Mouse (Mus musculus): ENCODE results near the gene Miga1. TPM values are rescaled to one million over a fixed set of nuclear protein-coding genes. Genes with fewer than 3 reads are reported as not detected.
A peak's percentile ranks its signal among the peaks of the same experiment; 100 is the strongest.

Gene Miga1
- polyA plus RNA-seq, 1 experiment from 2014 or later, result 15.7 TPM

DNA sequence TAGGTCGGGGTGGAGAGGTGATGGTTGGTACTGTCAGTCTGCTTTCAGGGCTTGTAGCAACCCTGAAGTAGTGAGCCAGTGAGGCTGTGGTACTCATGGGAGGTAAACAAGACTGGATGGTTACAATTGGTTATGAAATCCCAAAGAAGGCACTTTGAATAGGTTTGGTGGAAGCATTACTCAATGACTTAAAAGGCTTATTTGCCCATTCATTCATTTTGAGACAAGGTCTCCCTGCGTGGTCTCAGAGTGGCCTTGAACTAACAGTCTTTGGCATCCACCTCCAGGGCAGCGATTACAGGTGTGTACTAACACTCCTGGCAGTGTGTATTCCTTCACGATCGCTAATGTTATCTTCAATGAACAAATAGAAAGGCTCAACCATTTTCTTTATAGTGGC lies 10.8 kb upstream of the Miga1 start:
- H3K36me3 ChIP-seq (ENCODE audit: control insufficient read depth, insufficient read depth, low read length), result no peaks in the 10 kb centered on the region
- H3K9me3 ChIP-seq (ENCODE audit: control insufficient read depth, low read length), result no peaks in the 10 kb centered on the region
- ATAC-seq (ENCODE audit: low read depth), result no peak
- WGBS, result 65% methylated on average over 5 of the region's 5 CpGs
- H3K9ac ChIP-seq (ENCODE audit: low read length), result no peak overlapping the region
- peaks cover 14% of the 10 kb centered on the region for H3K4me1 ChIP-seq (replicated peaks; ENCODE audit: control insufficient read depth, insufficient read depth, low read length)
- H3K27ac ChIP-seq (ENCODE audit: low read length), result no peak overlapping the region
- no peak overlapping the region for H3K4me2 ChIP-seq (ENCODE audit: low read depth, low read length)
- no peaks in the 10 kb centered on the region for H3K27me3 ChIP-seq (ENCODE audit: control insufficient read depth, insufficient read depth, low read depth, low read length)
- H3K4me3 ChIP-seq (ENCODE audit: low read length), result no peak overlapping the region

DNA sequence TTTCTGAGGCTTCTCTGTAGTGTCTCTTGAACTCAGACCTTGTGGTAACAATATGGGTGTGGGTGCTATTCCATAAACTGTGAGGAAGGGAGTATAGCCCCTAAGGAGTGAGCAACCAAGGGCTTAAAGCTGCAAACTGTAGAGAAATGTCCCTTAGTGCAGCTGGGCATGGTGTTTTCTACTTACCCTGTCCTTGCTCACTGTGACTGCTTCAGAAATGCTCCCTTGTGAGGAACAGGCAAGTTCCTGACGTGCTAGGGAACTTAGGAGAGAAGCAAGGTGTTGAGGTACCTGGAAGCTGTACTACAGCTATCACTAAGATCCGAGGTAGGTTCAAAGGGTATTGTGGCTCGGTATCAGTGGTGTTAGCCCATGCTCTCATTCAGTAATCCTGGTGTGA lies 10.2 kb upstream of the Miga1 start:
- no peak overlapping the region for H3K4me3 ChIP-seq (ENCODE audit: low read length)
- H3K4me2 ChIP-seq (ENCODE audit: low read depth, low read length), result no peak overlapping the region
- H3K36me3 ChIP-seq (ENCODE audit: control insufficient read depth, insufficient read depth, low read length), result no peaks in the 10 kb centered on the region
- WGBS, result 68% methylated on average over 3 of the region's 3 CpGs
- peaks cover 14% of the 10 kb centered on the region for H3K4me1 ChIP-seq (replicated peaks; ENCODE audit: control insufficient read depth, insufficient read depth, low read length)
- H3K27me3 ChIP-seq (ENCODE audit: control insufficient read depth, insufficient read depth, low read depth, low read length), result no peaks in the 10 kb centered on the region
- no peak for ATAC-seq (ENCODE audit: low read depth)
- H3K9me3 ChIP-seq (ENCODE audit: control insufficient read depth, low read length), result no peaks in the 10 kb centered on the region
- no peak overlapping the region for H3K9ac ChIP-seq (ENCODE audit: low read length)
- no peak overlapping the region for H3K27ac ChIP-seq (ENCODE audit: low read length)

DNA sequence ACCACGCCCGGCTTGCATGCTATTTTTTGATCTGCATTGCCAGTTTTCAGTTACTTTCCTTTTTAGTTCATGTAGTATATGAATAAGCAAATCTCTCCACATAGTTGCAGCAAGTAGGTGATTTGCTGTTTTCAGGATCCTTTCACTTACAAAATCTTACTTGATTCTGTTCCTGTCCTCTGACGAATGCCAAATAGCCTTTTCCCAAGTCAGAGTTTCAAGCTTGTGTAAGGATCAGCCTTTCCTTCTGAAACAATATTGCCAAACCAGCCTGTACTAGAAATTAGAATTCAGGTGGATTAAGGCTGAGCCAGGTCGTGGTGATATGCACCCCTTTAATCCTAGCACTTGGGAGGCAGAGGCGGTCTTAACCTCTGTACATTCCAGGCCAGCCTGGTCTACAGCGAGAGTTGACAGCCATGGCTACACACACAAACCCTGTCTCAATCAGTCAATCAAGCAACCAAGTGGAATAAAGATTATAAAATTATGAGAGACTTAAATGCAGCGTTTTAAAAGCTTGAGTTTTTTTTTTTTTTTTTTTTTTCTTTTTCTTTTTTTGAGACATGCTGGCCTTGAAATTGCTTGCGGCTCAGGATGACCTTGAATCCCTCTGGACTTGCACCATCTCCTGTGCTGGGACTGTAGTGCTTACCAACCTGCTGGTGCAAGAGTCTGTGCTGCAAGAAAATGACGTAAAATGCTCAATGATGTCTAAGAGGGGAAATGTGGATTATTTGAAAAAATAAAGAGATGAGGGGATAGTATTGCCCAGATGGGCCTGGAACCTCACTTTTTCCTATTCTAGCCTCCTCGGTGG lies 8.0 kb upstream of the Miga1 start:
- ATAC-seq (ENCODE audit: low read depth), result no peak
- no peaks in the 10 kb centered on the region for H3K27me3 ChIP-seq (ENCODE audit: control insufficient read depth, insufficient read depth, low read depth, low read length)
- no peaks in the 10 kb centered on the region for H3K9me3 ChIP-seq (ENCODE audit: control insufficient read depth, low read length)
- H3K4me2 ChIP-seq (ENCODE audit: low read depth, low read length), result no peak overlapping the region
- H3K27ac ChIP-seq (ENCODE audit: low read length), result no peak overlapping the region
- H3K9ac ChIP-seq (ENCODE audit: low read length), result no peak overlapping the region
- no peak overlapping the region for H3K4me3 ChIP-seq (ENCODE audit: low read length)
- peaks cover 14% of the 10 kb centered on the region for H3K4me1 ChIP-seq (replicated peaks; ENCODE audit: control insufficient read depth, insufficient read depth, low read length)
- H3K36me3 ChIP-seq (ENCODE audit: control insufficient read depth, insufficient read depth, low read length), result no peaks in the 10 kb centered on the region
- WGBS, result 84% methylated on average over 10 of the region's 10 CpGs

DNA sequence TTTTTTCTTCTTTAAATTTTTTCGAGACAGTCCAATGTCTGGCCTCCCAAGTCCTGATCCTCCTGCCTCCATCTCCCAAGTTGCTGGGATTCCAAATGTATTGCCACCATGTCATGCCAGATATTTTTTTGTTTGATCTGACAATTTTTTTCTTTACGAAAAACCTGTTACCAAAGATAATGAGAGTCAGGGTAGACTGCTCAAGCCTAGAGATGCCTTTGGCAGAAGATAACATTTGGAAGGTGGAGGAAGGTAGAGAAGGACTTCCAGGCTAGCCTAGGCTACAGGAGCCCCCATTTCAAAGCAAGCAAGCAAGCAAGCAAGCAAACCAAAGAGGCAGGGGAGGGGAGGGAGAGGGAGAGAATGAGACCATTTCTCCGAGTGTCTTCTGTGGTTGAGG lies 7.0 kb upstream of the Miga1 start:
- Histone ChIP-seq H3K27ac (ENCODE audit: low read length) (no peak overlapping the region), H3K9ac (ENCODE audit: low read length) (peak overlapping the region; percentile 86), H3K4me2 (ENCODE audit: low read depth, low read length) (peak overlapping the region; percentile 65), H3K9me3 (ENCODE audit: control insufficient read depth, low read length) (no peaks in the 10 kb centered on the region), H3K27me3 (ENCODE audit: control insufficient read depth, insufficient read depth, low read depth, low read length) (no peaks in the 10 kb centered on the region), H3K4me1 (replicated peaks; ENCODE audit: control insufficient read depth, insufficient read depth, low read length) (peaks cover 14% of the 10 kb centered on the region), H3K36me3 (ENCODE audit: control insufficient read depth, insufficient read depth, low read length) (no peaks in the 10 kb centered on the region), H3K4me3 (ENCODE audit: low read length) (peak overlapping the region; percentile 81)
- ATAC-seq (ENCODE audit: low read depth), result no peak
- 31% methylated on average over 3 of the region's 3 CpGs for WGBS

DNA sequence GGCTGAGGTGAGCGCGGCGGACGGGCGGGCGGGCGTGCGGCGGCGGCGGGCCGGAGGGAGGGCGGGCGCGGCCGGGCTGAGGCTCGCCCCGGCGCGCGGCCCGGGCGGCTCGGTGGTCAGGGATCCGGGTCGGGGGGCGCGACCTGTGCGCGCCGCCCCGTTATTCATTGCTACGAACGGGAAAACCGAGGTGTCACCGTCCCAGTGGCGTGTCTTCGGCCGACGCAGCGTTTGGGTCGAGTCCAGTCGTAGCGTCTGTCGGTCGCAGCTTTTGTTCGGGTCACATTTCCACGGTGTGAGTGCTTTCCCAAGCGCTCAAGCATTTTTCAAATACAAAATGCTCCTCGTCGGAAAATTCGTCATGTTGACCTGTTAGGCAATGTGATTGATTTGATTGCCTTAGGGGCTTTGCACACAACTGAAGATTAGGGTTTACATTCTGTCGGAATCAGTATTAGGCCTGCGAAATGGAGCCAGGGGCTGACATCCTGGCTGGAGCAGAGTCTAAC lies 6.5 kb upstream of the Miga1 start:
- Histone ChIP-seq H3K27ac (ENCODE audit: low read length) (peak overlapping the region; percentile 74), H3K9ac (ENCODE audit: low read length) (peak overlapping the region; percentile 86), H3K4me1 (replicated peaks; ENCODE audit: control insufficient read depth, insufficient read depth, low read length) (peaks cover 14% of the 10 kb centered on the region), H3K36me3 (ENCODE audit: control insufficient read depth, insufficient read depth, low read length) (no peaks in the 10 kb centered on the region), H3K27me3 (ENCODE audit: control insufficient read depth, insufficient read depth, low read depth, low read length) (no peaks in the 10 kb centered on the region), H3K4me3 (ENCODE audit: low read length) (peak overlapping the region; percentile 81), H3K9me3 (ENCODE audit: control insufficient read depth, low read length) (no peaks in the 10 kb centered on the region), H3K4me2 (ENCODE audit: low read depth, low read length) (peak overlapping the region; percentile 65)
- under 1% methylated on average over 38 of the region's 54 CpGs for WGBS
- peak; percentile 63; the same call in 1 of the 2 replicates for ATAC-seq (ENCODE audit: low read depth)

DNA sequence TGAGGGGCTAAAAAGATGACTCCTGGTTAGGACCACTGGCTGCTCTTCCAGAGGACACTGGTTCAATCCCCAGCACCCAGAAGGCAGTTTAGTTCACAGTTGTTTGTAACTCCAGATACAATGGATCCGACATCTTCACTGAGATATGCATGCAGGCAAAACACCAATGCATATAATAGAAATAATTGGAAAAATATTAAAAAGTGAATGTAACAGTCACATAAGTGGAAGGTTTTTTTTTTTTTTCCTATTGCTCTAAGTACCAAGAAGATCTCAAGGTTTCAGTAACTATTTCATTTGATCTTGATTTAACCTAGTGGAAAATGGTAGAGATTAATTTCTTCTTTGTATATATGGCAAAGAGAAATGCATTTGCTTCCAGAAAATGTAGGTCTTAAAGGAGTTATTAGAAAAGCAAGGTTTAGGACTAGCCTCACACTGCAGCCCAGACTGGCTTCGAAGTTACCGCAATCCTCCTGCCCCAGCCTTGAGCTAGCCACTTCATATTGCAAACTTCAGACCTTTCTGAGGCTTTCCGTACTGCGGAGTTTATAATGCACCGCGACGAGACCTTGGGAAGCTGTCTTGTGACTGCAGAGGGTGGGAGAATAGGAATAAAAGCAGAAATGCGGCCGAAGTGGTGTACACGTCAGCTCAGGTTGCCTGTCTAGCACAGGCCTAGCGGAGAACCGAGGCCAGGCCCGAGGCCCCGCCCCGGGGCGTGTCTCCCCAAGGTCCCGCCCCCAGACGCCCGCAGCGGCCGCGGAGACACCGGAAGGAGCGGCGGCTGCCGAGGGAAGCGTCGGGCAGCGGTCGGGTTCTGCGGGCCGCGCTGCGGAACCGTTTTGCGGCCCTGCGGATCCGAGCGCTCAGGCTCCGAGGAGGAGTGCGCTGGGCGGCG lies 5.8 kb upstream of the Miga1 start, which contains the start of gene Usp33:
TSS of gene Usp33 (plus strand) at position 747 of the 901 bp plus-strand sequence.
- H3K4me2 ChIP-seq (ENCODE audit: low read depth, low read length), result peak within 1 kb of the TSS; percentile 65
- WGBS, result 7% methylated on average over 40 of the region's 44 CpGs

DNA sequence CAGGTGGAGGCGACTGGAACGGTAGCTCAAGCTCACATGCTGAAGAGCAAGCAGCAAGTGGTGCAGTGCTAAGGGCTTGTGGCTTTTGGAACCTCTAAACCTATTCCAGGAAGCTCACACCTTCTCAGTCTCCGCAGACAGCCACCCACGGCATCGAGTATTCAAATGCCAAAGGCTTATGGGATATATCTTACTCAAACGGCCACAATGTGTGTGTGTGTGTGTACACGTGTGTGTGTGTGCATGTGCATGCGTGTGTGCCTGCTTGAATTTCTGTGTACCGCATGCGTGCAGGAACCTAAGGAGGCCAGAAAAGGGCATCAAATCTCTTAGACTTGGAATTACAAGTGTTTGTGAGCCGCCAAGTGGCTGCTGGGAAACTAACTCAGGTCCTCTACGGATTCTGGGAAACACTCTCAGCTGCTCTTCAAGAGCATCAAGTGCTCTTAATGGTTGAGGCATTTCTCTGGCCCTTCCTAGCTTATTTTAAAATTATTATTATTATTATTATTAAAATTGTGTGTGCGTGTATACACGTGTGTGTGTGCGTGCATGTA lies 2.8 kb upstream of the Miga1 start:
- no peaks in the 10 kb centered on the region for H3K27me3 ChIP-seq (ENCODE audit: control insufficient read depth, insufficient read depth, low read depth, low read length)
- H3K4me3 ChIP-seq (ENCODE audit: low read length), result no peak overlapping the region
- H3K36me3 ChIP-seq (ENCODE audit: control insufficient read depth, insufficient read depth, low read length), result no peaks in the 10 kb centered on the region
- no peak overlapping the region for H3K9ac ChIP-seq (ENCODE audit: low read length)
- H3K9me3 ChIP-seq (ENCODE audit: control insufficient read depth, low read length), result no peaks in the 10 kb centered on the region
- no peak for ATAC-seq (ENCODE audit: low read depth)
- H3K4me2 ChIP-seq (ENCODE audit: low read depth, low read length), result no peak overlapping the region
- peaks cover 8% of the 10 kb centered on the region for H3K4me1 ChIP-seq (replicated peaks; ENCODE audit: control insufficient read depth, insufficient read depth, low read length)
- H3K27ac ChIP-seq (ENCODE audit: low read length), result peak overlapping the region; percentile 50
- 66% methylated on average over 15 of the region's 15 CpGs for WGBS

More for the DNA sequence above, 5.8 kb upstream of the Miga1 start, which contains the start of gene Usp33:
- H3K4me1 ChIP-seq (replicated peaks; ENCODE audit: control insufficient read depth, insufficient read depth, low read length), result peaks cover 14% of the 10 kb centered on the region
- peak within 1 kb of the TSS; percentile 86 for H3K9ac ChIP-seq (ENCODE audit: low read length)
- peak; percentile 98 for ATAC-seq (ENCODE audit: low read depth)
- H3K9me3 ChIP-seq (ENCODE audit: control insufficient read depth, low read length), result no peaks in the 10 kb centered on the region
- H3K27me3 ChIP-seq (ENCODE audit: control insufficient read depth, insufficient read depth, low read depth, low read length), result no peaks in the 10 kb centered on the region
- peak within 1 kb of the TSS; percentile 81 for H3K4me3 ChIP-seq (ENCODE audit: low read length)
- peak within 1 kb of the TSS; percentile 74 for H3K27ac ChIP-seq (ENCODE audit: low read length)
- no peaks in the 10 kb centered on the region for H3K36me3 ChIP-seq (ENCODE audit: control insufficient read depth, insufficient read depth, low read length)

DNA sequence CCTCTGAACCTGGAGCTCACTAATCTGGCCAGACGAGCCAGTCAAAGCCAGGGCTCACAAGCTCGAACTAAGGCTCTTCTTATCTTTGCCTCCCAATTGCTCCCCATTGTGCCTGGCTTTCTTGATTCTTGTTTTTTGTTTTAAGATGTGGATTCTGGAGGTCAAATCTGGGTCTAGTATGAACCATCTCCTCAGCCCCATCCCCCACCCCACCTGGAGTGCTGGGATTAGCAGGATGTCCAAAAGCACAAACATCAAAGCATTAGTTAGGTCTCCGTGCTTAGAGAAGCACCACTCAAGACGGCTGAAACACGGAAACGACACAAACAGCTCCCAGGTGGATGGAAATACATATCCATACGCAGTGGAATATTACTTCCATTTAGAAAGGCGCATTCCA lies 4.1 kb downstream of the Miga1 start:
- peaks cover 5% of the 10 kb centered on the region; the same call in 1 of the 2 replicates for H3K36me3 ChIP-seq (ENCODE audit: control insufficient read depth, insufficient read depth, low read length)
- no peak overlapping the region for H3K4me2 ChIP-seq (ENCODE audit: low read depth, low read length)
- no peak for ATAC-seq (ENCODE audit: low read depth)
- 70% methylated on average over 8 of the region's 8 CpGs for WGBS
- no peak overlapping the region for H3K9ac ChIP-seq (ENCODE audit: low read length)
- no peaks in the 10 kb centered on the region for H3K27me3 ChIP-seq (ENCODE audit: control insufficient read depth, insufficient read depth, low read depth, low read length)
- no peaks in the 10 kb centered on the region for H3K9me3 ChIP-seq (ENCODE audit: control insufficient read depth, low read length)
- no peak overlapping the region for H3K4me3 ChIP-seq (ENCODE audit: low read length)
- H3K27ac ChIP-seq (ENCODE audit: low read length), result no peak overlapping the region
- H3K4me1 ChIP-seq (replicated peaks; ENCODE audit: control insufficient read depth, insufficient read depth, low read length), result no peaks in the 10 kb centered on the region; the same call in 1 of the 2 replicates

All from lung, embryonic 16.5 days (tissue).